Mouse (Mus musculus) fat pad, adult 2 months (tissue): ENCODE data around the gene Stox2.

Source experiments
- DNase-seq: peaks from one replicate; pipeline ENCODE4 v3.0.0-alpha.2; 2011; ENCODE audit warnings: low read depth, low spot score; ENCODE audit errors: extremely low read depth

Stox2 gene

GRCm38 (mm10) chr8:47191444-47192365 is 254.5 kb downstream of the Stox2 start:
- no peak for DNase-seq

- DNase-seq, result no peak
Measured at GRCm38 (mm10) chr8:47185396-47185795, 260.8 kb downstream of the Stox2 start.

- DNase-seq, result no peak
Measured at GRCm38 (mm10) chr8:47182771-47183558, 263.2 kb downstream of the Stox2 start.

- no peak for DNase-seq
Measured at GRCm38 (mm10) chr8:47182292-47182691, 263.9 kb downstream of the Stox2 start.

GRCm38 (mm10) chr8:47181032-47181698 is 265.0 kb downstream of the Stox2 start:
- no peak for DNase-seq

GRCm38 (mm10) chr8:47180181-47180580 is 266.0 kb downstream of the Stox2 start:
- DNase-seq, result no peak

- DNase-seq, result no peak
Measured at GRCm38 (mm10) chr8:47178785-47179184, 267.4 kb downstream of the Stox2 start.

GRCm38 (mm10) chr8:47173823-47174222 is 272.3 kb downstream of the Stox2 start:
- no peak for DNase-seq

- no peak for DNase-seq
Measured at GRCm38 (mm10) chr8:47172848-47173247, 273.3 kb downstream of the Stox2 start.

- DNase-seq, result no peak
Measured at GRCm38 (mm10) chr8:47160688-47161087, 285.5 kb downstream of the Stox2 start.

GRCm38 (mm10) chr8:47154521-47154920 is 291.6 kb downstream of the Stox2 start:
- no peak for DNase-seq

- no peak for DNase-seq
Measured at GRCm38 (mm10) chr8:47145258-47145657, 300.9 kb downstream of the Stox2 start.

- no peak for DNase-seq
Measured at GRCm38 (mm10) chr8:47136047-47136446, 310.1 kb downstream of the Stox2 start.

- DNase-seq, result no peak
Measured at GRCm38 (mm10) chr8:47135586-47135985, 310.6 kb downstream of the Stox2 start.

GRCm38 (mm10) chr8:47134736-47135135 is 311.4 kb downstream of the Stox2 start:
- DNase-seq, result no peak

- DNase-seq, result no peak
Measured at GRCm38 (mm10) chr8:47133381-47133780, 312.8 kb downstream of the Stox2 start.
